Mouse (Mus musculus): ENCODE measurements at regions not wholly inside any gene's neighbourhood (a gene's known extent, or its start where the extent isn't known, plus 50 kb on each side); places are given as distances from the start of the nearest gene placed in this dataset.

DNA sequence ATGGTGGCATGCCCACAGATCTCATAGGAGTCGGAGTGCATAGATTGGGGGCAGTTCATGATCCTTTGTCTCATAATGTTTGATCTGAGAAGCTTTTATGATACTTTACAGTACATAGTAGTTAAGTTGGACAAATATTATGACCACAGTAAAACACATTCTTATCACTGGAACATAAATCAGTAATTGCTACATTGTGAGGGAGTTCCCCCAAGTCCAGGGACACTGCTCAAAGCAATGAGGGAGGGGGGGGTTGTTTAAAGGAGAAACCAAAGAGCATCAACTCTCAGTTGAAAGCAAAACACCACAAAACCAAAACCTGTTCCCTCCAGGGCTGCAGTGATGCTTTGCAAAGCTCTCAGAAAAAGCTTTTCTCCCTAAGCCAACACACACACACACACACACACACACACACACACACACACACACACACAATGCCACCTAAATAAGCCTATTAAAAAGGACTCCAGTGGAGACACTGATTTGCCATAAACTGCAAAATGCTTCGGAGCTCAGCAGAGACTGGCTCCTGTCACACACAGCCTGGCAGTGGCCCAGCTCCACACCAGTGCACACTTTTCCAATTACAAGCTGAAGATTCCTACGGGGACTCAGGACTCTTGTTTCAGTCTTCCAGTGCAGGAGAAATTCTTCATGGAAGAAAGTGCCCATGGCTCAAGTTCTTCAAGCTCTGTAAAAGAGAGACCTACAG is 167.1 kb upstream of the Hnrnpa3 start:
- Histone ChIP-seq H3K27me3 (ENCODE audit: control insufficient read depth) (no peaks in the 10 kb centered on the region), H3K4me1 (ENCODE audit: control insufficient read depth) (no peaks in the 10 kb centered on the region), H3K4me3 (replicated peaks) (no peak overlapping the region), H3K36me3 (ENCODE audit: control insufficient read depth) (no peaks in the 10 kb centered on the region), H3K9me3 (ENCODE audit: control insufficient read depth, low read length) (peaks cover 2% of the 10 kb centered on the region; the same call in 1 of the 2 replicates)
- TF ChIP-seq GATA1 (IDR thresholded peaks at IDR 0.05; ENCODE audit: low read length) (no peak), TAL1 (IDR thresholded peaks at IDR 0.05; ENCODE audit: low read length) (no peak)

- no peaks in the 10 kb centered on the region for H3K36me3 ChIP-seq (ENCODE audit: control insufficient read depth)
- H3K4me3 ChIP-seq (replicated peaks): no peak overlapping the region
- TF ChIP-seq GATA1 (IDR thresholded peaks at IDR 0.05; ENCODE audit: low read length): no peak
- no peak for TF ChIP-seq TAL1 (IDR thresholded peaks at IDR 0.05; ENCODE audit: low read length)
- no peaks in the 10 kb centered on the region for H3K27me3 ChIP-seq (ENCODE audit: control insufficient read depth)
- peaks cover 2% of the 10 kb centered on the region; the same call in 1 of the 2 replicates for H3K9me3 ChIP-seq (ENCODE audit: control insufficient read depth, low read length)
- H3K4me1 ChIP-seq (ENCODE audit: control insufficient read depth): no peaks in the 10 kb centered on the region
Observed at GRCm38 (mm10) chr2:75492501-75492898, 166.6 kb upstream of the Hnrnpa3 start.

- H3K27me3 ChIP-seq (ENCODE audit: control insufficient read depth): no peaks in the 10 kb centered on the region
- no peaks in the 10 kb centered on the region for H3K4me1 ChIP-seq (ENCODE audit: control insufficient read depth)
- H3K9me3 ChIP-seq (ENCODE audit: control insufficient read depth, low read length): no peaks in the 10 kb centered on the region
- H3K36me3 ChIP-seq (ENCODE audit: control insufficient read depth): no peaks in the 10 kb centered on the region
- no peak for TF ChIP-seq TAL1 (IDR thresholded peaks at IDR 0.05; ENCODE audit: low read length)
- no peak for TF ChIP-seq GATA1 (IDR thresholded peaks at IDR 0.05; ENCODE audit: low read length)
- no peak overlapping the region for H3K4me3 ChIP-seq (replicated peaks)
Observed at GRCm38 (mm10) chr2:75496606-75497240, 162.3 kb upstream of the Hnrnpa3 start.

- H3K9me3 ChIP-seq (ENCODE audit: control insufficient read depth, low read length): no peaks in the 10 kb centered on the region; the same call in 1 of the 2 replicates
- H3K4me3 ChIP-seq (replicated peaks): no peak overlapping the region
- no peaks in the 10 kb centered on the region for H3K27me3 ChIP-seq (ENCODE audit: control insufficient read depth)
- H3K36me3 ChIP-seq (ENCODE audit: control insufficient read depth): no peaks in the 10 kb centered on the region
- no peaks in the 10 kb centered on the region for H3K4me1 ChIP-seq (ENCODE audit: control insufficient read depth)
- TF ChIP-seq TAL1 (IDR thresholded peaks at IDR 0.05; ENCODE audit: low read length): no peak
- TF ChIP-seq GATA1 (IDR thresholded peaks at IDR 0.05; ENCODE audit: low read length): no peak
Observed at GRCm38 (mm10) chr2:75510223-75510622, 148.8 kb upstream of the Hnrnpa3 start.

- no peaks in the 10 kb centered on the region; the same call in 1 of the 2 replicates for H3K9me3 ChIP-seq (ENCODE audit: control insufficient read depth, low read length)
Observed at GRCm38 (mm10) chr2:75512422-75513170, 146.5 kb upstream of the Hnrnpa3 start.

GRCm38 (mm10) chr2:75514171-75514570 is 144.9 kb upstream of the Hnrnpa3 start:
- H3K9me3 ChIP-seq (ENCODE audit: control insufficient read depth, low read length): no peaks in the 10 kb centered on the region
- H3K36me3 ChIP-seq (ENCODE audit: control insufficient read depth): no peaks in the 10 kb centered on the region
- H3K27me3 ChIP-seq (ENCODE audit: control insufficient read depth): no peaks in the 10 kb centered on the region
- H3K4me1 ChIP-seq (ENCODE audit: control insufficient read depth): no peaks in the 10 kb centered on the region
- H3K4me3 ChIP-seq (replicated peaks): no peak overlapping the region
- TF ChIP-seq GATA1 (IDR thresholded peaks at IDR 0.05; ENCODE audit: low read length) (no peak), TAL1 (IDR thresholded peaks at IDR 0.05; ENCODE audit: low read length) (no peak)

More at GRCm38 (mm10) chr2:75512422-75513170, 146.5 kb upstream of the Hnrnpa3 start:
- Histone ChIP-seq H3K27me3 (ENCODE audit: control insufficient read depth) (no peaks in the 10 kb centered on the region), H3K4me1 (ENCODE audit: control insufficient read depth) (no peaks in the 10 kb centered on the region), H3K4me3 (replicated peaks) (no peak overlapping the region), H3K36me3 (ENCODE audit: control insufficient read depth) (no peaks in the 10 kb centered on the region)
- TF ChIP-seq TAL1 (IDR thresholded peaks at IDR 0.05; ENCODE audit: low read length) (no peak), GATA1 (IDR thresholded peaks at IDR 0.05; ENCODE audit: low read length) (no peak)

GRCm38 (mm10) chr2:75516223-75516622 is 142.8 kb upstream of the Hnrnpa3 start:
- Histone ChIP-seq H3K4me3 (replicated peaks) (no peak overlapping the region), H3K9me3 (ENCODE audit: control insufficient read depth, low read length) (no peaks in the 10 kb centered on the region), H3K4me1 (ENCODE audit: control insufficient read depth) (no peaks in the 10 kb centered on the region), H3K36me3 (ENCODE audit: control insufficient read depth) (no peaks in the 10 kb centered on the region), H3K27me3 (ENCODE audit: control insufficient read depth) (no peaks in the 10 kb centered on the region)
- TF ChIP-seq GATA1 (IDR thresholded peaks at IDR 0.05; ENCODE audit: low read length): no peak
- TF ChIP-seq TAL1 (IDR thresholded peaks at IDR 0.05; ENCODE audit: low read length): no peak

GRCm38 (mm10) chr2:75517096-75517495 is 142.0 kb upstream of the Hnrnpa3 start:
- H3K9me3 ChIP-seq (ENCODE audit: control insufficient read depth, low read length): no peaks in the 10 kb centered on the region
- H3K4me1 ChIP-seq (ENCODE audit: control insufficient read depth): no peaks in the 10 kb centered on the region
- H3K36me3 ChIP-seq (ENCODE audit: control insufficient read depth): no peaks in the 10 kb centered on the region
- no peaks in the 10 kb centered on the region for H3K27me3 ChIP-seq (ENCODE audit: control insufficient read depth)
- no peak overlapping the region for H3K4me3 ChIP-seq (replicated peaks)
- no peak for TF ChIP-seq TAL1 (IDR thresholded peaks at IDR 0.05; ENCODE audit: low read length)
- no peak for TF ChIP-seq GATA1 (IDR thresholded peaks at IDR 0.05; ENCODE audit: low read length)

GRCm38 (mm10) chr2:75518607-75519006 is 140.5 kb upstream of the Hnrnpa3 start:
- TF ChIP-seq TAL1 (IDR thresholded peaks at IDR 0.05; ENCODE audit: low read length) (no peak), GATA1 (IDR thresholded peaks at IDR 0.05; ENCODE audit: low read length) (no peak)

More at GRCm38 (mm10) chr2:75518607-75519006, 140.5 kb upstream of the Hnrnpa3 start:
- Histone ChIP-seq H3K4me1 (ENCODE audit: control insufficient read depth) (no peaks in the 10 kb centered on the region), H3K4me3 (replicated peaks) (no peak overlapping the region), H3K27me3 (ENCODE audit: control insufficient read depth) (no peaks in the 10 kb centered on the region), H3K9me3 (ENCODE audit: control insufficient read depth, low read length) (no peaks in the 10 kb centered on the region), H3K36me3 (ENCODE audit: control insufficient read depth) (no peaks in the 10 kb centered on the region)

Data from erythroblast, embryonic 14.5 days (primary cell).